Mouse (Mus musculus) heart, embryonic 14.5 days (tissue): ENCODE data around the gene Rasgrf2. TPM values are rescaled to one million over a fixed set of nuclear protein-coding genes. Genes with fewer than 3 reads are reported as not detected.

Experiments used
- ATAC-seq: fragments of 200-750 bp; cut with Nextera tagmentation; 2 replicates; pipeline ENCODE4 v1.8.0; 2017; ENCODE audit warnings: low read depth, moderate TSS enrichment; ENCODE audit not compliant: insufficient number of reproducible peaks, insufficient read depth, low FRiP score
- H3K27ac ChIP-seq, 2 experiments: fragments of 200-500 bp in 1 of 2; fragments of 300-500 bp in 1 of 2; sonication (generic) in 1 of 2; replicated peaks in 1 of 2; 2 replicates each; pipeline ENCODE4 v1.5.1; 2012 to 2014; ENCODE audit warnings: low read depth in 2 of 2, low read length in 2 of 2, control low read depth in 1 of 2, mild to moderate bottlenecking in 1 of 2, mixed read lengths in 1 of 2; ENCODE audit not compliant: control insufficient read depth in 1 of 2, insufficient read depth in 1 of 2
- H3K27me3 ChIP-seq: fragments of 300-500 bp; sonication (generic); 2 replicates; pipeline ENCODE4 v1.6.1; 2014; ENCODE audit warnings: mild to moderate bottlenecking, low read length, control low read depth; ENCODE audit not compliant: control insufficient read depth, insufficient read depth
- H3K36me3 ChIP-seq: fragments of 300-500 bp; sonication (generic); 2 replicates; pipeline ENCODE4 v1.6.1; 2014; ENCODE audit warnings: mild to moderate bottlenecking, control low read depth, low read length, mixed read lengths; ENCODE audit not compliant: control insufficient read depth, insufficient read depth
- H3K4me1 ChIP-seq, 2 experiments: fragments of 200-500 bp in 1 of 2; fragments of 300-500 bp in 1 of 2; sonication (generic) in 1 of 2; 2 replicates each; pipeline ENCODE4 v1.6.1; 2012 to 2014; ENCODE audit warnings: low read length in 2 of 2, control low read depth in 1 of 2, mixed read lengths in 1 of 2; ENCODE audit not compliant: control insufficient read depth in 2 of 2, insufficient read depth in 2 of 2
- H3K4me2 ChIP-seq: fragments of 300-500 bp; sonication (generic); 2 replicates; pipeline ENCODE4 v1.6.1; 2014; ENCODE audit warnings: mild to moderate bottlenecking, low read length
- H3K4me3 ChIP-seq, 2 experiments: fragments of 200-500 bp in 1 of 2; fragments of 300-500 bp in 1 of 2; sonication (generic) in 1 of 2; 2 replicates each; pipeline ENCODE4 v1.5.1; 2012 to 2014; ENCODE audit warnings: low read length in 2 of 2, mild to moderate bottlenecking in 2 of 2, control low read depth in 1 of 2, low read depth in 1 of 2, moderate library complexity in 1 of 2; ENCODE audit not compliant: control insufficient read depth in 1 of 2, insufficient read depth in 1 of 2
- H3K9ac ChIP-seq: fragments of 300-500 bp; sonication (generic); 2 replicates; pipeline ENCODE4 v1.6.1; 2014; ENCODE audit warnings: mild to moderate bottlenecking, low read length
- H3K9me3 ChIP-seq: fragments of 300-500 bp; sonication (generic); 2 replicates; pipeline ENCODE4 v1.6.1; 2016; ENCODE audit warnings: low read length, control low read depth; ENCODE audit not compliant: control insufficient read depth
- WGBS: fragments of 180-500 bp; shearing (Covaris S2); extraction: QIAGEN DNeasy Blood & Tissue Kit; methylation state at CpG from one replicate; pipeline ENCODE4 v1.1.7; 2014; 5-methylcytosine and 5-hydroxymethylcytosine counted together
- polyA plus RNA-seq: library from polyadenylated mRNA; unstranded; fragments of >200 nt; fragmentation: Nextera tagmentation; extraction: Ambion mirVana; gene quantifications from 2 replicates; pipeline ENCODE4 v1.2.1, GENCODE M21; 2014

Gene Rasgrf2
- polyA plus RNA-seq, 1 experiment from 2014 or later: 0.46 TPM

GRCm38 (mm10) chr13:92095131-92096090 is 36.0 kb downstream of the Rasgrf2 start:
- no peak overlapping the region for H3K9ac ChIP-seq
- H3K4me3 ChIP-seq: no peak overlapping the region
- no peak overlapping the region for H3K27ac ChIP-seq
- H3K9me3 ChIP-seq: no peaks in the 10 kb centered on the region
- no peaks in the 10 kb centered on the region for H3K36me3 ChIP-seq
- no peaks in the 10 kb centered on the region for H3K27me3 ChIP-seq
- no peak for ATAC-seq
- H3K4me1 ChIP-seq: no peaks in the 10 kb centered on the region
- 51% methylated on average over 12 of the region's 12 CpGs for WGBS
- H3K4me2 ChIP-seq: no peak overlapping the region

GRCm38 (mm10) chr13:92093712-92094290 is 37.7 kb downstream of the Rasgrf2 start:
- no peak overlapping the region for H3K4me3 ChIP-seq
- no peaks in the 10 kb centered on the region for H3K36me3 ChIP-seq
- no peaks in the 10 kb centered on the region for H3K27me3 ChIP-seq
- H3K4me1 ChIP-seq: no peaks in the 10 kb centered on the region
- 74% methylated on average over 6 of the region's 6 CpGs for whole genome bisulfite sequencing
- H3K4me2 ChIP-seq: no peak overlapping the region
- no peak overlapping the region for H3K27ac ChIP-seq
- H3K9ac ChIP-seq: no peak overlapping the region
- no peak for ATAC-seq
- no peaks in the 10 kb centered on the region for H3K9me3 ChIP-seq

GRCm38 (mm10) chr13:92073111-92073510 is 58.3 kb downstream of the Rasgrf2 start:
- H3K9me3 ChIP-seq: peaks cover 9% of the 10 kb centered on the region; the same call in 1 of the 2 replicates
- no peak for ATAC-seq
- no peak overlapping the region for H3K4me2 ChIP-seq
- peaks cover 3 to 4% of the 10 kb centered on the region in 2 experiments; a peak in 2 of 4 replicates for H3K4me1 ChIP-seq
- 40% methylated on average over 1 of the region's 1 CpGs for WGBS
- H3K27ac ChIP-seq: no peak overlapping the region
- no peaks in the 10 kb centered on the region for H3K36me3 ChIP-seq
- no peaks in the 10 kb centered on the region for H3K27me3 ChIP-seq
- H3K4me3 ChIP-seq: no peak overlapping the region
- H3K9ac ChIP-seq: no peak overlapping the region

GRCm38 (mm10) chr13:92068651-92069050 is 62.8 kb downstream of the Rasgrf2 start:
- Histone ChIP-seq H3K27ac (no peak overlapping the region), H3K4me1 (peaks cover 3 to 4% of the 10 kb centered on the region in 2 experiments; a peak in 2 of 4 replicates), H3K27me3 (no peaks in the 10 kb centered on the region), H3K4me2 (no peak overlapping the region), H3K9me3 (peaks cover 9% of the 10 kb centered on the region; the same call in 1 of the 2 replicates), H3K9ac (no peak overlapping the region), H3K4me3 (no peak overlapping the region), H3K36me3 (no peaks in the 10 kb centered on the region)
- no peak for ATAC-seq

- Histone ChIP-seq H3K9ac (no peak overlapping the region), H3K4me1 (peaks cover 1 to 3% of the 10 kb centered on the region in 2 experiments; a peak in 2 of 4 replicates), H3K27me3 (no peaks in the 10 kb centered on the region), H3K4me2 (no peak overlapping the region), H3K9me3 (peaks cover 9% of the 10 kb centered on the region; the same call in 1 of the 2 replicates), H3K36me3 (no peaks in the 10 kb centered on the region), H3K4me3 (no peak overlapping the region), H3K27ac (no peak overlapping the region)
- ATAC-seq: no peak
- 60% methylated on average over 2 of the region's 2 CpGs for WGBS
Observed at GRCm38 (mm10) chr13:92067831-92068230, 63.6 kb downstream of the Rasgrf2 start.

GRCm38 (mm10) chr13:92053748-92054147 is 77.7 kb downstream of the Rasgrf2 start:
- ATAC-seq: no peak
- H3K4me3 ChIP-seq: no peak overlapping the region
- no peak overlapping the region for H3K9ac ChIP-seq

GRCm38 (mm10) chr13:92053001-92053400 is 78.5 kb downstream of the Rasgrf2 start:
- no peak overlapping the region for H3K4me2 ChIP-seq
- no peaks in the 10 kb centered on the region for H3K36me3 ChIP-seq
- H3K4me3 ChIP-seq: no peak overlapping the region
- no peaks in the 10 kb centered on the region for H3K27me3 ChIP-seq
- WGBS: 74% methylated on average over 3 of the region's 3 CpGs
- no peak overlapping the region for H3K9ac ChIP-seq
- no peaks in the 10 kb centered on the region for H3K4me1 ChIP-seq
- no peak for ATAC-seq
- no peak overlapping the region for H3K27ac ChIP-seq
- H3K9me3 ChIP-seq: no peaks in the 10 kb centered on the region

More at GRCm38 (mm10) chr13:92053748-92054147, 77.7 kb downstream of the Rasgrf2 start:
- H3K4me1 ChIP-seq: no peaks in the 10 kb centered on the region
- no peaks in the 10 kb centered on the region for H3K9me3 ChIP-seq
- WGBS: 87% methylated on average over 12 of the region's 12 CpGs
- H3K27me3 ChIP-seq: no peaks in the 10 kb centered on the region
- no peak overlapping the region for H3K27ac ChIP-seq
- no peaks in the 10 kb centered on the region for H3K36me3 ChIP-seq
- H3K4me2 ChIP-seq: no peak overlapping the region
